Mouse (Mus musculus) kidney, embryonic 16.5 days (tissue): ENCODE data around the gene Ppp1r14d. TPM values are rescaled to one million over a fixed set of nuclear protein-coding genes. Genes with fewer than 3 reads are reported as not detected.
A peak's percentile ranks its signal among the peaks of the same experiment; 100 is the strongest.

ENCODE experiments used
- ATAC-seq: fragments of 200-750 bp; cut with Nextera tagmentation; 2 replicates; pipeline ENCODE4 v1.8.0; 2017; ENCODE audit warnings: moderate TSS enrichment; ENCODE audit not compliant: low FRiP score, low TSS enrichment
- H3K27ac ChIP-seq: fragments of 300-500 bp; sonication (generic); 2 replicates; pipeline ENCODE4 v1.5.1; 2014; ENCODE audit warnings: low read length
- H3K27me3 ChIP-seq: fragments of 300-500 bp; sonication (generic); 2 replicates; pipeline ENCODE4 v1.6.1; 2014; ENCODE audit warnings: low read length, control low read depth, mixed read lengths; ENCODE audit not compliant: insufficient read depth
- H3K36me3 ChIP-seq: fragments of 300-500 bp; sonication (generic); 2 replicates; pipeline ENCODE4 v1.6.1; 2014; ENCODE audit warnings: low read length, control low read depth, mixed read lengths; ENCODE audit not compliant: insufficient read depth
- H3K4me1 ChIP-seq: fragments of 300-500 bp; sonication (generic); 2 replicates; pipeline ENCODE4 v1.6.1; 2014; ENCODE audit warnings: low read length, control low read depth, mixed read lengths; ENCODE audit not compliant: insufficient read depth
- H3K4me2 ChIP-seq: fragments of 300-500 bp; sonication (generic); replicated peaks from 2 replicates; pipeline ENCODE4 v1.6.1; 2014; ENCODE audit warnings: low read depth, low read length
- H3K4me3 ChIP-seq: fragments of 300-500 bp; sonication (generic); 2 replicates; pipeline ENCODE4 v1.5.1; 2014; ENCODE audit warnings: mild to moderate bottlenecking, low read length
- H3K9ac ChIP-seq: fragments of 300-500 bp; sonication (generic); replicated peaks from 2 replicates; pipeline ENCODE4 v1.6.1; 2014; ENCODE audit warnings: low read length
- H3K9me3 ChIP-seq: fragments of 300-500 bp; sonication (generic); 2 replicates; pipeline ENCODE4 v1.6.1; 2016; ENCODE audit warnings: low read length, control low read depth
- WGBS: fragments of 180-500 bp; shearing (Covaris S2); extraction: QIAGEN DNeasy Blood & Tissue Kit; methylation state at CpG from one replicate; pipeline ENCODE4 v1.1.7; 2014; 5-methylcytosine and 5-hydroxymethylcytosine counted together
- polyA plus RNA-seq: library from polyadenylated mRNA; unstranded; fragments of >200 nt; fragmentation: Nextera tagmentation; extraction: Ambion mirVana; gene quantifications from 2 replicates; pipeline ENCODE4 v1.2.1, GENCODE M21; 2015

The Ppp1r14d gene
- polyA plus RNA-seq, 1 experiment from 2014 or later, result 1.2 TPM

GRCm38 (mm10) chr2:119202914-119203453 is 26.7 kb downstream of the Ppp1r14d start:
- no peak overlapping the region for H3K4me3 ChIP-seq
- no peak overlapping the region for H3K9ac ChIP-seq
- 25% methylated on average over 5 of the region's 5 CpGs for WGBS
- no peak overlapping the region for H3K4me2 ChIP-seq
- no peaks in the 10 kb centered on the region for H3K9me3 ChIP-seq
- no peaks in the 10 kb centered on the region for H3K36me3 ChIP-seq
- H3K27ac ChIP-seq, result no peak overlapping the region
- 0 out of 2 replicates have a peak, but pooled peaks have one; percentile 41 for ATAC-seq
- peaks cover 12% of the 10 kb centered on the region for H3K4me1 ChIP-seq
- H3K27me3 ChIP-seq, result no peaks in the 10 kb centered on the region

- no peak for ATAC-seq
- Histone ChIP-seq H3K9me3 (no peaks in the 10 kb centered on the region), H3K4me3 (no peak overlapping the region), H3K4me2 (no peak overlapping the region), H3K27ac (no peak overlapping the region), H3K9ac (no peak overlapping the region), H3K36me3 (no peaks in the 10 kb centered on the region), H3K27me3 (no peaks in the 10 kb centered on the region), H3K4me1 (peaks cover 12% of the 10 kb centered on the region)
- WGBS, result 80% methylated on average over 3 of the region's 3 CpGs
Measured at GRCm38 (mm10) chr2:119198934-119199333, 30.8 kb downstream of the Ppp1r14d start.

- no peak overlapping the region for H3K27ac ChIP-seq
- ATAC-seq, result no peak
- H3K4me1 ChIP-seq, result peaks cover 10% of the 10 kb centered on the region
- no peak overlapping the region for H3K4me2 ChIP-seq
- H3K36me3 ChIP-seq, result no peaks in the 10 kb centered on the region
- H3K4me3 ChIP-seq, result no peak overlapping the region
- H3K9me3 ChIP-seq, result no peaks in the 10 kb centered on the region
- no peaks in the 10 kb centered on the region for H3K27me3 ChIP-seq
- WGBS, result 33% methylated on average over 1 of the region's 1 CpGs
- no peak overlapping the region for H3K9ac ChIP-seq
Measured at GRCm38 (mm10) chr2:119198049-119198448, 31.7 kb downstream of the Ppp1r14d start.

GRCm38 (mm10) chr2:119197493-119197892 is 32.2 kb downstream of the Ppp1r14d start:
- WGBS, result 92% methylated on average over 1 of the region's 1 CpGs
- Histone ChIP-seq H3K27ac (no peak overlapping the region), H3K36me3 (no peaks in the 10 kb centered on the region)

GRCm38 (mm10) chr2:119196316-119197108 is 33.2 kb downstream of the Ppp1r14d start:
- ATAC-seq, result 0 out of 2 replicates have a peak, but pooled peaks have one; percentile 54
- Histone ChIP-seq H3K27ac (peak overlapping the region; percentile 59), H3K4me2 (no peak overlapping the region), H3K36me3 (no peaks in the 10 kb centered on the region), H3K27me3 (no peaks in the 10 kb centered on the region), H3K9ac (no peak overlapping the region), H3K4me1 (peaks cover 6% of the 10 kb centered on the region), H3K9me3 (no peaks in the 10 kb centered on the region), H3K4me3 (no peak overlapping the region)
- WGBS, result 19% methylated on average over 4 of the region's 4 CpGs

More at GRCm38 (mm10) chr2:119197493-119197892, 32.2 kb downstream of the Ppp1r14d start:
- Histone ChIP-seq H3K27me3 (no peaks in the 10 kb centered on the region), H3K9me3 (no peaks in the 10 kb centered on the region), H3K4me1 (peaks cover 6% of the 10 kb centered on the region), H3K9ac (no peak overlapping the region), H3K4me3 (no peak overlapping the region), H3K4me2 (no peak overlapping the region)
- no peak for ATAC-seq

- H3K9ac ChIP-seq, result no peak overlapping the region
- H3K9me3 ChIP-seq, result no peaks in the 10 kb centered on the region
- H3K4me1 ChIP-seq, result peaks cover 6% of the 10 kb centered on the region
- no peak overlapping the region for H3K27ac ChIP-seq
- H3K4me3 ChIP-seq, result no peak overlapping the region
- no peak overlapping the region for H3K4me2 ChIP-seq
- no peaks in the 10 kb centered on the region for H3K27me3 ChIP-seq
- no peaks in the 10 kb centered on the region for H3K36me3 ChIP-seq
- 81% methylated on average over 5 of the region's 5 CpGs for WGBS
- ATAC-seq, result no peak
Measured at GRCm38 (mm10) chr2:119194140-119194539, 35.6 kb downstream of the Ppp1r14d start.

- H3K4me2 ChIP-seq, result no peak overlapping the region
- H3K4me1 ChIP-seq, result no peaks in the 10 kb centered on the region
- no peak for ATAC-seq
- no peaks in the 10 kb centered on the region for H3K9me3 ChIP-seq
- H3K27ac ChIP-seq, result no peak overlapping the region
- H3K36me3 ChIP-seq, result no peaks in the 10 kb centered on the region; the same call in 1 of the 2 replicates
- no peaks in the 10 kb centered on the region for H3K27me3 ChIP-seq
- WGBS, result 88% methylated on average over 5 of the region's 5 CpGs
- H3K4me3 ChIP-seq, result no peak overlapping the region
- H3K9ac ChIP-seq, result no peak overlapping the region
Measured at GRCm38 (mm10) chr2:119190969-119191368, 38.7 kb downstream of the Ppp1r14d start.

GRCm38 (mm10) chr2:119189029-119189710 is 40.5 kb downstream of the Ppp1r14d start:
- no peak overlapping the region for H3K27ac ChIP-seq
- 7% methylated on average over 15 of the region's 15 CpGs for WGBS
- H3K36me3 ChIP-seq, result no peaks in the 10 kb centered on the region; the same call in 1 of the 2 replicates
- H3K4me1 ChIP-seq, result no peaks in the 10 kb centered on the region
- H3K4me2 ChIP-seq, result peak overlapping the region; percentile 71
- no peaks in the 10 kb centered on the region for H3K27me3 ChIP-seq
- ATAC-seq, result peak; percentile 92
- H3K4me3 ChIP-seq, result peak overlapping the region; percentile 44
- H3K9me3 ChIP-seq, result no peaks in the 10 kb centered on the region
- 0 out of 2 replicates have a peak overlapping the region, but pooled peaks have one; percentile 53 for H3K9ac ChIP-seq

- Histone ChIP-seq H3K9me3 (no peaks in the 10 kb centered on the region), H3K4me3 (no peak overlapping the region), H3K9ac (no peak overlapping the region), H3K4me1 (no peaks in the 10 kb centered on the region), H3K27ac (no peak overlapping the region), H3K27me3 (no peaks in the 10 kb centered on the region), H3K36me3 (peaks cover 26% of the 10 kb centered on the region; the same call in 1 of the 2 replicates), H3K4me2 (no peak overlapping the region)
- WGBS, result 85% methylated on average over 7 of the region's 7 CpGs
- no peak for ATAC-seq
Measured at GRCm38 (mm10) chr2:119182914-119183313, 46.8 kb downstream of the Ppp1r14d start.
